Mouse (Mus musculus): Measurements from ENCODE around the gene Cnp.

DNA sequence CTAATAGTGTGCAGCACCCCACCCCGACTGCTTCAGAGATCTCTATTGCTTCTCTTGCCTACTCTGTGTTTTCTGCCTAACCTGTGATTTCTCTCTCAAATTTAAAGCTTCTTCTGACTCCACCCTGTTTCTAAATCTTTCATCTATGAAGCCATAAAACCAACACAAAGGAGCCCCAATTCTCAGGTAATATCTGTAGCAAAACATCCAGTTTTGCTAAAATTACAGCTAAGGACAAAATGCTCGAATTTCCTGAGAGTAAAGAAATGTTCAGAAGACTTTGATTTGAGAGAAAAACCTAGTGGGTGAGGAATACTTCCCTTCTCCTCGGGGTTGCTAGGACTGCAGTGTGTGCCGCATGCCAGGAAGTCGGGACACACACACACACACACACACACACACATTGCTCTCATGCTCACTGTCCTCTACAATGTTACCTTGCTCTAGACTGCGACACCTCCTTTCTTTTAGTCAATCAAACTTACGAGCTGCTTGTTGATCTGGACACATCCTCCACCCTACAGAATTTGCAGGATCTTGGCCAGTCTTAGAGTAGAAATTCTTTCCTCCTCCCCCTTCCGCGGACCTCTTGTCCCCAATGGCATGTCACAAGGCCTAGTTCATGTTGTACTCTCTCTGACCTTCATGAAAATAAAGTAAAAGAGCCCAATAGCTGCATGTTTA is 35.4 kb downstream of the Cnp start:
- no peak for TF ChIP-seq POLR2A (IDR thresholded peaks at IDR 0.05; ENCODE audit: control insufficient read depth, extremely low read depth, insufficient read depth, low read length, poor library complexity)
- TF ChIP-seq CTCF (IDR thresholded peaks at IDR 0.05; ENCODE audit: borderline replicate concordance, control insufficient read depth, extremely low read depth, insufficient read depth, low read length, poor library complexity) = no peak
